Mouse (Mus musculus): ENCODE results near the gene Rabggta.

DNA sequence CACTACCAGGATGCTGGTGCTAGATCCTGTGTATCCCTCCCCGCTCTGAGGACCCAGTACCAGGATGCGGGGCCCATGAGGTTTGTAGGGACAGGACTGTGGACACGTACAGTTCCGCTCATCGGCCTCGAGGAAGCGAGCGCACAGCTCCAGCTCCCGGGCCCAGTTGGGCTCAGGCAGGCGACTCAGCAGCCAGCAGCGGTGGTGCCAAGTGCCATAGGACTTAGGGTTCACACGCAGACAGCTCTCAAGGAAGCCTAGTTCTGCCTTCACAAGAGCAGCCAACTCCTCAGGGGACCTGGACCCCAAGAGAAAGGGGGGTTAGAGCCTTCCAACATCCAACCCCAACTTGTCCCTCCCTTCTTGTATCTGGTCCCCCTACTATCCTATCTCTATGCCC, 1.4 kb downstream of the Rabggta start:
- TF ChIP-seq POLR2A (IDR thresholded peaks at IDR 0.05; ENCODE audit: low read depth, low read length) (no peak), CTCF (IDR thresholded peaks at IDR 0.05; ENCODE audit: borderline replicate concordance, insufficient read depth, low read length) (no peak)
